Comparison of ENCODE assay signal across 14 mouse cellular contexts in the genomic region with DNA sequence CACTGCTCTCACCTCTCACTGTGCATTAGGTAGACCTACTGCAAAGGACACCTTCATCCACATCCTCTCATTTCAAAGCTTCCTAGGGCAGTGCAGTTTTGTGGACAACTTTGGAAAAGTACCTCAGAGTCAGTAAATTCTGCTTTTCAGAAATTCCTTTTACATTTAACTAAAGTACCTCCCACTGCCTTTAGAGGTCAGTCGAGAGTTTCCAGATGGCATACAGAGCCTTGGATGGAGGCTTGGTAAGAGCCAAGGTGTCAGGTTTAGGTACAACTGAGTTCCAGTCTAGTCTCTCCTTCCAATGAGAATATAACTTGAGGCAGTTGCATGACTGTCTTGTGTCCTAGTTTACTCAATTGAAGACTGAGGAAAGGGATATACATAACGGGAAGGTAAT. TPM values are rescaled to one million over a fixed set of nuclear protein-coding genes. Genes with fewer than 3 reads are reported as not detected.
A peak's percentile ranks its signal among the peaks of the same experiment; 100 is the strongest.
DNase-seq lines count a peak whose midpoint lies in the region; ATAC-seq and TF ChIP-seq lines count a peak whose summit lies in the region.
"Had no signal": no experiment of that assay in that cellular context is flagged by ENCODE, and none has a peak within 500 bp of the region (broad histone marks: within the 10 kb centered on the region; RNA-seq: fewer than 3 reads in every experiment).

No protein-coding gene starts in this region.

- H3K36me3 ChIP-seq in liver, embryonic 14.5 days (replicated peaks; ENCODE audit: control insufficient read depth, insufficient read depth, low read depth), result no peaks in the 10 kb centered on the region
- H3K36me3 ChIP-seq in CH12.LX (replicated peaks in 1 of 2; ENCODE audit: control insufficient read depth in 1 of 2, insufficient read depth in 1 of 2, low read length in 1 of 2), result no peaks in the 10 kb centered on the region
- H3K36me3 ChIP-seq in forebrain, embryonic 12.5 days (replicated peaks), result no peaks in the 10 kb centered on the region
- H3K36me3 ChIP-seq: embryonic facial prominence, embryonic 13.5 days; hindbrain, embryonic 12.5 days had no signal

- no peak overlapping the region for H3K27ac ChIP-seq in liver, embryonic 14.5 days
- no peak overlapping the region for H3K27ac ChIP-seq in CH12.LX (ENCODE audit: insufficient read depth, low read depth)
- H3K27ac ChIP-seq in forebrain, embryonic 12.5 days, result no peak overlapping the region
- H3K27ac ChIP-seq: embryonic facial prominence, embryonic 13.5 days; hindbrain, embryonic 12.5 days had no signal

- no peak for ATAC-seq in liver, embryonic 14.5 days (ENCODE audit: insufficient read depth)
- peak; percentile 70 for ATAC-seq in megakaryocyte progenitor cell, adult 5-6 weeks (replicated peaks; ENCODE audit: poor library complexity)
- ATAC-seq in forebrain, embryonic 12.5 days (ENCODE audit: low FRiP score), result no peak

- H3K4me2 ChIP-seq in liver, embryonic 14.5 days (ENCODE audit: low read depth), result no peak overlapping the region
- no peak overlapping the region for H3K4me2 ChIP-seq in CH12.LX (ENCODE audit: insufficient read depth, low read depth, poor library complexity, severe bottlenecking)
- H3K4me2 ChIP-seq in forebrain, embryonic 12.5 days, result no peak overlapping the region
- H3K4me2 ChIP-seq: embryonic facial prominence, embryonic 13.5 days; hindbrain, embryonic 12.5 days had no signal

- H3K9ac ChIP-seq in liver, embryonic 14.5 days (replicated peaks), result no peak overlapping the region
- H3K9ac ChIP-seq in CH12.LX (ENCODE audit: insufficient read depth, low read depth), result no peak overlapping the region
- no peak overlapping the region for H3K9ac ChIP-seq in forebrain, embryonic 12.5 days
- H3K9ac ChIP-seq: embryonic facial prominence, embryonic 13.5 days; hindbrain, embryonic 12.5 days had no signal

- no peak overlapping the region for H3K4me3 ChIP-seq in liver, embryonic 14.5 days (ENCODE audit: insufficient read depth in 1 of 2, low read depth in 2 of 2, low read length in 2 of 2)
- H3K4me3 ChIP-seq in CH12.LX (replicated peaks in 1 of 3; ENCODE audit: low read depth in 2 of 3, low read length in 2 of 3, poor library complexity in 1 of 3), result no peak overlapping the region
- no peak overlapping the region for H3K4me3 ChIP-seq in forebrain, embryonic 12.5 days (replicated peaks)
- H3K4me3 ChIP-seq: embryonic facial prominence, embryonic 13.5 days; hindbrain, embryonic 12.5 days had no signal

- dilution Hi-C loops in CH12.LX (cut with MboI; ENCODE audit: extremely low pct_ligation_motif_present, extremely low pct_unique_long_range_greater_than_20kb, low sequenced_read_pairs), result no loop called here

- H3K79me2 ChIP-seq in CH12.LX (replicated peaks; ENCODE audit: control insufficient read depth, extremely low read depth, insufficient read depth, poor library complexity, severe bottlenecking), result no peaks in the 10 kb centered on the region

- 0 out of 2 replicates have a peak, but pooled peaks have one; percentile 38 for TF ChIP-seq CTCF in liver, embryonic 14.5 days (IDR thresholded peaks at IDR 0.05; ENCODE audit: low read depth)
- peak; percentile 71 to 76 for TF ChIP-seq CTCF in CH12.LX (conservative IDR thresholded peaks at IDR 0.05 in 1 of 2, IDR thresholded peaks at IDR 0.05 in 1 of 2; ENCODE audit: low read depth in 2 of 2, low read length in 2 of 2)

- TF ChIP-seq EP300 in liver, embryonic 14.5 days (IDR thresholded peaks at IDR 0.05; ENCODE audit: low read depth), result no peak
- TF ChIP-seq EP300 in CH12.LX (IDR thresholded peaks at IDR 0.05; ENCODE audit: low read length), result no peak

- no peak for DNase-seq in liver, embryonic 14.5 days (ENCODE audit: low read depth in 3 of 3, low spot score in 3 of 3)
- DNase-seq in liver (no peak), CH12.LX (ENCODE audit: extremely low read depth) (peak; percentile 42), adipocyte (ENCODE audit: low spot score) (peak; percentile 29)
- no peak for DNase-seq in right cerebral cortex, adult 2 months (ENCODE audit: low spot score in 2 of 2)
- no peak for DNase-seq in layer of hippocampus, postnatal 25 days (ENCODE audit: extremely low spot score in 1 of 2, low spot score in 1 of 2)
- DNase-seq: adrenal gland, postnatal 25 days; gastrocnemius, postnatal 14 days; lung, postnatal 10 days; spleen, adult 18-20 months had no signal

- H3K9me3 ChIP-seq in liver, embryonic 14.5 days (ENCODE audit: control insufficient read depth, low read length), result no peaks in the 10 kb centered on the region
- H3K9me3 ChIP-seq in CH12.LX (replicated peaks; ENCODE audit: low read length), result no peaks in the 10 kb centered on the region
- no peaks in the 10 kb centered on the region for H3K9me3 ChIP-seq in forebrain, embryonic 12.5 days
- H3K9me3 ChIP-seq: embryonic facial prominence, embryonic 13.5 days; hindbrain, embryonic 12.5 days had no signal

- TF ChIP-seq POLR2A in CH12.LX (IDR thresholded peaks at IDR 0.05; ENCODE audit: low read depth, low read length), result no peak

- H3K27me3 ChIP-seq in liver, embryonic 14.5 days (ENCODE audit: control insufficient read depth, insufficient read depth, low read length), result no peaks in the 10 kb centered on the region
- no peaks in the 10 kb centered on the region for H3K27me3 ChIP-seq in CH12.LX (replicated peaks)
- no peaks in the 10 kb centered on the region for H3K27me3 ChIP-seq in forebrain, embryonic 12.5 days
- H3K27me3 ChIP-seq: embryonic facial prominence, embryonic 13.5 days; hindbrain, embryonic 12.5 days had no signal

- peak; percentile 72 for TF ChIP-seq RAD21 in CH12.LX (IDR thresholded peaks at IDR 0.05; ENCODE audit: low read depth, low read length)

- H3K4me1 ChIP-seq in liver, embryonic 14.5 days (replicated peaks; ENCODE audit: control insufficient read depth in 2 of 2, insufficient read depth in 2 of 2, low read length in 1 of 2), result no peaks in the 10 kb centered on the region
- no peaks in the 10 kb centered on the region for H3K4me1 ChIP-seq in CH12.LX (ENCODE audit: control insufficient read depth in 1 of 2, insufficient read depth in 2 of 2)
- no peaks in the 10 kb centered on the region for H3K4me1 ChIP-seq in forebrain, embryonic 12.5 days
- H3K4me1 ChIP-seq: embryonic facial prominence, embryonic 13.5 days; hindbrain, embryonic 12.5 days had no signal

- WGBS in liver, embryonic 14.5 days (ENCODE audit: insufficient replicate concordance), result 40% methylated on average over 2 of the region's 2 CpGs
- WGBS in forebrain, embryonic 12.5 days, result 48% methylated on average over 2 of the region's 2 CpGs

- in situ Hi-C loops in CH12.LX (cut with MboI; ENCODE audit: low pct_ligation_motif_present, low pct_unique_long_range_greater_than_20kb, low sequenced_read_pairs), result no loop called here

TF ChIP-seq in CH12.LX, 34 proteins besides CTCF, POLR2A, EP300 and RAD21:
- TF ChIP-seq JUN (IDR thresholded peaks at IDR 0.05; ENCODE audit: insufficient read depth, low read depth, low read length) (no peak), SMC3 (IDR thresholded peaks at IDR 0.05; ENCODE audit: low read depth, low read length) (peak; percentile 67)

RNA-seq across cellular contexts. Expression of gene Fam76b, which starts 46.8 kb away (rescaled TPM):
- 9.0 and 11.7 TPM in 2 replicates for polyA plus RNA-seq in liver, embryonic 14.5 days (2012; rRNA removed)
- polyA plus RNA-seq in liver, embryonic 14.5 days (2014; fragmentation: Nextera tagmentation; extraction: Ambion mirVana), result 8.5 and 8.9 TPM in 2 replicates
- total RNA-seq in CH12.LX (2012; rRNA removed), result 12.4 and 12.6 TPM in 2 replicates
- total RNA-seq in CH12.LX (2014; rRNA removed), result 36.2 and 43.2 TPM in 2 replicates
- polyA plus RNA-seq in CH12.LX (2012; ENCODE audit: insufficient read length, low read depth), result 25.3 and 31.7 TPM in 2 replicates
- 44.1 and 51.4 TPM in 2 replicates for total RNA-seq in megakaryocyte progenitor cell, adult 5-6 weeks (2015)
- 60.5 and 70.5 TPM in 2 replicates for total RNA-seq in megakaryocyte progenitor cell, adult 5-6 weeks (2017)
- total RNA-seq in layer of hippocampus, postnatal 25 days (2021), result 10 to 100 TPM; 15.7 to 21.8 TPM
- 34.5 and 34.6 TPM in 2 replicates for polyA plus RNA-seq in forebrain, embryonic 12.5 days (2016; fragmentation: Nextera tagmentation; extraction: Ambion mirVana)

RNA-seq across cellular contexts. Expression of gene Cep57, which starts 47.5 kb away (rescaled TPM):
- polyA plus RNA-seq in liver, embryonic 14.5 days (2012; rRNA removed), result 14.6 and 26.2 TPM in 2 replicates
- polyA plus RNA-seq in liver, embryonic 14.5 days (2014; fragmentation: Nextera tagmentation; extraction: Ambion mirVana), result 34.5 and 37.2 TPM in 2 replicates
- total RNA-seq in CH12.LX (2012; rRNA removed), result 26.5 and 27.7 TPM in 2 replicates
- total RNA-seq in CH12.LX (2014; rRNA removed), result 50.6 and 55.9 TPM in 2 replicates
- polyA plus RNA-seq in CH12.LX (2012; ENCODE audit: insufficient read length, low read depth), result 49.4 and 50.1 TPM in 2 replicates
- 61.9 and 75.1 TPM in 2 replicates for total RNA-seq in megakaryocyte progenitor cell, adult 5-6 weeks (2015)
- 66.5 and 81.3 TPM in 2 replicates for total RNA-seq in megakaryocyte progenitor cell, adult 5-6 weeks (2017)
- 10 to 100 TPM; 15.6 to 21.2 TPM for total RNA-seq in layer of hippocampus, postnatal 25 days (2021)
- 72.8 and 76.5 TPM in 2 replicates for polyA plus RNA-seq in forebrain, embryonic 12.5 days (2016; fragmentation: Nextera tagmentation; extraction: Ambion mirVana)

Comparison
In these comparisons a context has a peak if more than half of its experiments do, and no peak if none do; other contexts are left out.
1. DNase-seq: peak in CH12.LX (single experiment) and adipocyte (single experiment); none in liver, embryonic 14.5 days (0 of 3), liver (single experiment), right cerebral cortex, adult 2 months (0 of 2) and layer of hippocampus, postnatal 25 days (0 of 2).